Mouse (Mus musculus): ENCODE measurements at regions not wholly inside any gene's neighbourhood (a gene's known extent, or its start where the extent isn't known, plus 50 kb on each side); places are given as distances from the start of the nearest gene placed in this dataset.

GRCm38 (mm10) chr2:51236852-51237251 lies 87.9 kb upstream of the Rnd3 start:
- no peak for DNase-seq

GRCm38 (mm10) chr2:51234427-51234826 lies 85.5 kb upstream of the Rnd3 start:
- no peak for DNase-seq

GRCm38 (mm10) chr2:51222851-51223250 lies 73.9 kb upstream of the Rnd3 start:
- DNase-seq: no peak

DNA sequence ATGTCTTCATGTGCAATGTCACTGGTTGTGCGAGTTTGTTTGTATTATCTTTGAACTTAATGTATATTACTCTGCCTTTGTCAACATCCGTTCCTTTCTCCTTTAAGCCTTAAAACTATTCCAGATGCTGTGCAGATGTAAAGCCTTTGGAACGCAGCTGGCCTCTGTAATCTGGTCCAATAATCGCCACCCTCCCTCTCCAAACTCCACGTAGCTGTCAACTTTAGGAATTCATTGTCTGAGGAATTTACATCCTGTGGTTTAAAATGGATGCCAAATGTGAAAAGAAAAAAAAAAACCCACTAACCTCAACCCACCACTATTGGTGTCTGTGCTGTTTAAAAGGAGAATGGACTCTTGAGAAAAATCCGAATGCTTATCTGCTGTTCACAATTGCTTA lies 70.8 kb upstream of the Rnd3 start:
- DNase-seq: no peak

- no peak for DNase-seq
These were observed 58.5 kb upstream of the Rnd3 start for GRCm38 (mm10) chr2:51207150-51208022.

GRCm38 (mm10) chr2:51206332-51206731 lies 57.4 kb upstream of the Rnd3 start:
- no peak for DNase-seq

Data from kidney, adult 18-20 months (tissue).